Mouse (Mus musculus): ENCODE results near the gene Gm28557.
"Not testable (repeated sequence)": the region's sequence is repeated elsewhere in the genome, so short reads cannot be mapped to it uniquely, and the experiment has no call there.

Gene Gm28557

GRCm38 (mm10) chr13:67108194-67108820, at the start of gene Gm28557:
Gene Gm28557 (minus strand): TSS chr13:67108604.
- peak; percentile 95 for DNase-seq

- peak; percentile 78 for DNase-seq
Observed at GRCm38 (mm10) chr13:67128038-67128721, 19.8 kb upstream of the Gm28557 start.

DNA sequence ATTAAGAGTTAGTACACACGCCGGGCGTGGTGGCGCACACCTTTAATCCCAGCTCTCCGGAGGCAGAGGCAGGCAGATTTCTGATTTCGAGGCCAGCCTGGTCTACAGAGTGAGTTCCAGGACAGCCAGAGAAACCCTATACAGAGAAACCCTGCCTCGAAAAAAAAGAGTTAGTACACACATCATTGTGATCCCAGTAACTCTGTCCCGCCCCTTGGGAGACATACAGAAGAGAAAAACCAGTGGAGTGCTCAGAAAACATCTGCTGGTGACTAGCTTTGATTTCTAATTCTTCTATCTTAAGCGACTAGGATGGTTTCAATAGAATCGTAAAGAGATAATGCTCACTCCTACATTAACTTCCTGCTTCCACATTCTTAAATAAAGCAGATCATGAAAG, 19.1 kb upstream of the Gm28557 start:
- not testable (repeated sequence) for DNase-seq

GRCm38 (mm10) chr13:67124460-67124859, 16.1 kb upstream of the Gm28557 start:
- no peak for DNase-seq

GRCm38 (mm10) chr13:67121360-67121759, 13.0 kb upstream of the Gm28557 start, which contains the start of gene Zfp759:
Gene Zfp759 (plus strand): TSS chr13:67121660.
- not testable (repeated sequence) for DNase-seq

GRCm38 (mm10) chr13:67116163-67116562, 7.8 kb upstream of the Gm28557 start, which contains the start of gene Rslcan18:
Gene Rslcan18 (minus strand): TSS chr13:67116263.
- not testable (repeated sequence) for DNase-seq

GRCm38 (mm10) chr13:67113287-67113686, 4.9 kb upstream of the Gm28557 start:
- no peak for DNase-seq

GRCm38 (mm10) chr13:67112096-67112495, 3.7 kb upstream of the Gm28557 start:
- no peak for DNase-seq

GRCm38 (mm10) chr13:67108821-67109206, 410 bp upstream of the Gm28557 start:
- no peak for DNase-seq

- DNase-seq, result no peak
Observed at GRCm38 (mm10) chr13:67107681-67108080, 723 bp downstream of the Gm28557 start.

DNA sequence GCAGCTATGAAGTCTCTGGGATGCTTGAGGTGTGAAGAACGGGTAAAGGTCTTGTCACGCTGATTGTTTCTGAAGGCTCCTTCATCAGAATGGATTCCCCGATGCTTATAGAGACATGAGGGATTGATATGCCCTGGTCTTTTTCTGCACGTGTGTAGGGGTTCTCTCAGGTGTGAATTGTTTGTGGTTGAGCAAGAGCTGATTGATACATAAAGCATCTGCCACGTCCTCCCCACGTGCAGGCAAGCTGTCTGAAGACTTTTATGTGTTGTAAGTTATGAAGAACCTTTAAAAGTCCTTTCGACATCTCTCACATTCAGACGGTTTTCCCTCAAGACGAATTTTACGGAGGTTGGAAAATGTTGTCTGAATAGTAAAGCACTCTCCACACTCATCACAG, 10.5 kb downstream of the Gm28557 start, which contains the start of gene Zfp708:
TSS of gene Zfp708 (minus strand) at position 101 of the 400 bp plus-strand sequence.
- DNase-seq, result no peak

- no peak for DNase-seq
Observed at GRCm38 (mm10) chr13:67090154-67090553, 18.2 kb downstream of the Gm28557 start.

DNA sequence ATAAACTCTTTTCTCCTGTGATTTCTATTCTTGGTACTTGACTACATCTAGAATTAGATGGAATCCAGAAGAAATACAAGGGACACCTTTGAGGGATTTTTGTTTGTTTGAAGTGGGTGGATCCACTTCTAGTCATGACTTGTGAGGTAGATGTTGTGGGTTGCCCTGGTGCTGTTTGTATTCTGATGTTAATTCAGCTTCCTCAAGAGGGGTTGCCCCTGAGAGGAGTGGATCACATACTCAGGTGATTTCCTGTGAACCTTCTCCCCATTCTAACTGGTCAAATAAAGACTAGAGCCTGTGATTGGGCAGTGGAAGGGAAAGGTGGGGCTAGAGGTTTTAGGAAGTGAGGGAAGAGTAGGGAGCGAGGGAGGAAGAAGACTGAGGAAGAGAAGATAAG, 26.5 kb downstream of the Gm28557 start:
- DNase-seq, result no peak

DNA sequence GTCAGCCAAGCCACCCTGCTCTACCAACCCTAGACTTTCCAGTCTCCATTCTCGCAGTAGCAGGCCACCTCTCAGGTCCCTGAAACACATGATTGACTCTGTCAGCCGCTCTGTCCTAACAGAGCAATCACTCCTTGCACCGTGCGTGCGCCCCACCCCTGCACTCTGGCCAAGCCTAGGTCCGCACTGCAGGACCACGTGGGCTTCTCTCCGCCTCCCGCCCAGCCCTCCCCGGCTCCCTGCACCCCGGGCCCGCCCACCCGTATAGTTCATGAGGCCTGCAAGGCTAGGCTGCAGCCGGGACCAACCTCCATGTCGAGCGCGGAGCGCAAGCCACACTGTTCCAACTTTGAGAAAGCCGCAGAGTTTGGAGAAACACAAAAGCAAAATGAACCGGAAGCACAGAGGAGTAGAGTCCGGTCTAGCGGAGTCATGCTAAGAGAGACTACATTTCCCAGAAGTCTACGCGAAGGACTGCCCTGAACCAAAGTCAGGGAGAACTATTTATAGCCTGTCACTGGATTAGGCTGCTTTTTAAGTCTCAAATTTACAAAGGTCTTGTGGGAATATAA, 27.2 kb downstream of the Gm28557 start:
- DNase-seq, result peak; percentile 74

GRCm38 (mm10) chr13:67077244-67077643, 31.2 kb downstream of the Gm28557 start:
- DNase-seq, result no peak

DNA sequence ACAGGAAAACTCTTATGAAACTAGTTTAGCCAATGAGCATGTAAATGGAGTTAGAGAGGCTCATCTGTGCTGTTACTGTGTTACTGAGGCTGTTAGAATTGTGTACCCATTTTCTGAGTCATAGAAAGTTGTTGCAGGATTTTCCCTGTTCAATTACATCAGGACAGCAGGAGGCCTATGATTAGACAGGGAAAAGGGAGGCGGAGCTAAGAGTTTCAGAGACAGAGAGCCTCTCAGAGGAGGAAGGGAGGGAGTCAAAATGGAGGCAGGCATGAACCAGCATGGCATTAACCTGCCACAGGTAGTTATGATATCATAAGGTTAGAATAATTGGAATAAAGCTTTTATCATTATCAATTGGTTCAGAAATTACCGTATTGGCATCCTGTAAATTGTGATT, 35.6 kb downstream of the Gm28557 start:
- DNase-seq, result no peak

- DNase-seq, result no peak
Observed at GRCm38 (mm10) chr13:67065386-67065785, 43.0 kb downstream of the Gm28557 start.

DNA sequence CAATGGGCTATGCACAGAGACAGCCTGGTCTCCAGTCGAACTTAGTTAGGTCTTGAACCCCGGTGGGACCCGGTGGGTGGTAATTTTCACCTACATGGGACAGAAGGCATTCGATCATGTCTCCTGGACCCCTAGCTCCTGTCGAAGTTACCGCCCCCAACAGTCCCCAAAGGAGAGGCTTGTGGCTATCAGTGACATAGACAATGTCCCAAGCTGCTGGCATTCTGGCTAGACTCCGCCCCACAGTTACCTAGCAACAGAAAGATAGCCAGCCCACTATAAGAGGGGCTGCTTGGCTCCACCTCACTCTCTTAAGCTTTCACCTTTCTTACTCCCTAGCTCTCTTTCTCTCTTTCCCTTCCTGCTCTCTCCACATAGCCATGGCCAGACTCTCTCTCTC, 46.0 kb downstream of the Gm28557 start:
- no peak for DNase-seq

- DNase-seq, result peak; percentile 94
Observed at GRCm38 (mm10) chr13:67060786-67061358, 47.5 kb downstream of the Gm28557 start, which contains the start of gene Zfp712. Gene Zfp712 (minus strand): TSS chr13:67061170.

DNA sequence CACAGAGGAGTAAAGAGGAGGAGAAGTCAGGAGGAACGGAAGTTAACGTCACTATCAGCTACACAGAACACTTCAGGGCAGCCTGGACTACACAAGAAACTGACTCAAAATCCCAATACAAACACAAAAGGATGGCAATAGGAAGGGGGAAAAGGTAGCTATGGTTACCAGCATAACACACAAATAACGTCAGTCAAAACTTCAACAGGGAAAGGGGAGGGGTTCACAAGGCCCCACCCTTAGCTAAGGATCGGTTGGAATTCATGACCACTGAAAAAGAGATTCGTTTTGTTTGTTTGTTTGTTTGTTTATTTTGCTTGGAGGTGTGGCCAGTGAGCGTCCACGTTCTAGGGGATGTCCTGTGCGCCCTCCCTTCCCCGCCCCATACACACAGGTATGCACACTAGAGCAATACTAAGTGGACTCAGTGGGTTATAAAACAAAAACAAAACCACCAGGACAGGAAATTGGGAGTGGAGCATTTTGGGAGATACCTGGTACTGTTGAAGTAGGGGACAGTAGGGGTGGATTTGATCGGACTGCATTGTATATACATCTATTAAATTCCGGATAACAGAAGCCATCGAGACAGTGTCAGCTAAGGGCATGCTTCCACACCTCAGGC, 48.1 kb downstream of the Gm28557 start:
- DNase-seq, result no peak

All from lung, postnatal 14 days (tissue).